11 mouse cellular contexts compared by ENCODE assay signal in genomic region chr6:49398365-49398764, GRCm38 (mm10). TPM values are rescaled to one million over a fixed set of nuclear protein-coding genes. Genes with fewer than 3 reads are reported as not detected.
A peak's percentile ranks its signal among the peaks of the same experiment; 100 is the strongest.
DNase-seq lines count a peak whose midpoint lies in the region; ATAC-seq and TF ChIP-seq lines count a peak whose summit lies in the region.
"Had no signal": no experiment of that assay in that cellular context is flagged by ENCODE, and none has a peak within 500 bp of the region (broad histone marks: within the 10 kb centered on the region; RNA-seq: fewer than 3 reads in every experiment).

No protein-coding gene starts in this region.

- DNase-seq in kidney, postnatal 0 days (ENCODE audit: low spot score): peak; percentile 88
- DNase-seq in kidney, postnatal 4 days: no peak
- DNase-seq in CH12.LX (ENCODE audit: extremely low read depth) (peak; percentile 50), ZHBTc4 (ENCODE audit: low read depth, low spot score) (peak; percentile 39)
- no peak for DNase-seq in urinary bladder, postnatal 14 days (ENCODE audit: low spot score)
- no peak for DNase-seq in left cerebral cortex, adult 18-20 months (ENCODE audit: low spot score in 2 of 2)
- DNase-seq: adrenal gland, adult 8-10 months had no signal

- TF ChIP-seq RAD21 in CH12.LX (IDR thresholded peaks at IDR 0.05; ENCODE audit: low read depth, low read length): peak; percentile 94

- TF ChIP-seq CTCF in kidney, postnatal 0 days (IDR thresholded peaks at IDR 0.05; ENCODE audit: low read depth): peak; percentile 75
- TF ChIP-seq CTCF in CH12.LX (conservative IDR thresholded peaks at IDR 0.05 in 1 of 2, IDR thresholded peaks at IDR 0.05 in 1 of 2; ENCODE audit: low read depth in 2 of 2, low read length in 2 of 2): peak in 1 of 2 experiments; percentile 82; a peak in 2 of 4 replicates

- TF ChIP-seq EP300 in CH12.LX (IDR thresholded peaks at IDR 0.05; ENCODE audit: low read length): no peak

- in situ Hi-C loops in CH12.LX (cut with MboI; ENCODE audit: low pct_ligation_motif_present, low pct_unique_long_range_greater_than_20kb, low sequenced_read_pairs): loop anchor here (10.0 kb wide), 2 partner anchors 144 to 394 kb away; no protein-coding TSS in a partner anchor

- dilution Hi-C loops in CH12.LX (cut with MboI; ENCODE audit: extremely low pct_ligation_motif_present, extremely low pct_unique_long_range_greater_than_20kb, low sequenced_read_pairs): no loop called here

- no peak overlapping the region for H3K9ac ChIP-seq in kidney, postnatal 0 days (ENCODE audit: low read depth, low read length)
- H3K9ac ChIP-seq in CH12.LX (ENCODE audit: insufficient read depth, low read depth): no peak overlapping the region
- H3K9ac ChIP-seq: heart, embryonic 15.5 days; midbrain, embryonic 12.5 days had no signal

- no peaks in the 10 kb centered on the region for H3K4me1 ChIP-seq in kidney, postnatal 0 days (replicated peaks; ENCODE audit: insufficient read depth, low read length)
- no peaks in the 10 kb centered on the region for H3K4me1 ChIP-seq in CH12.LX (ENCODE audit: control insufficient read depth in 1 of 2, insufficient read depth in 2 of 2)
- H3K4me1 ChIP-seq: heart, embryonic 15.5 days; midbrain, embryonic 12.5 days had no signal

- no peak for TF ChIP-seq POLR2A in CH12.LX (IDR thresholded peaks at IDR 0.05; ENCODE audit: low read depth, low read length)

- ATAC-seq in kidney, postnatal 0 days (replicated peaks; ENCODE audit: low FRiP score, low read depth): no peak
- ATAC-seq in megakaryocyte, adult 5-6 weeks (ENCODE audit: poor library complexity, severe bottlenecking): peak; percentile 43; the same call in 1 of the 2 replicates

- no peaks in the 10 kb centered on the region for H3K79me2 ChIP-seq in CH12.LX (replicated peaks; ENCODE audit: control insufficient read depth, extremely low read depth, insufficient read depth, poor library complexity, severe bottlenecking)

- no peaks in the 10 kb centered on the region for H3K36me3 ChIP-seq in kidney, postnatal 0 days (ENCODE audit: insufficient read depth, low read length)
- H3K36me3 ChIP-seq in CH12.LX (replicated peaks in 1 of 2; ENCODE audit: control insufficient read depth in 1 of 2, insufficient read depth in 1 of 2, low read length in 1 of 2): no peaks in the 10 kb centered on the region
- H3K36me3 ChIP-seq: heart, embryonic 15.5 days; midbrain, embryonic 12.5 days had no signal

- no peak overlapping the region for H3K27ac ChIP-seq in kidney, postnatal 0 days
- no peak overlapping the region for H3K27ac ChIP-seq in CH12.LX (ENCODE audit: insufficient read depth, low read depth)
- H3K27ac ChIP-seq: heart, embryonic 15.5 days; midbrain, embryonic 12.5 days had no signal

- H3K27me3 ChIP-seq in kidney, postnatal 0 days (ENCODE audit: insufficient read depth, low read length): no peaks in the 10 kb centered on the region
- no peaks in the 10 kb centered on the region for H3K27me3 ChIP-seq in CH12.LX (replicated peaks)
- H3K27me3 ChIP-seq: heart, embryonic 15.5 days; midbrain, embryonic 12.5 days had no signal

- H3K4me3 ChIP-seq in kidney, postnatal 0 days (replicated peaks; ENCODE audit: low read depth, low read length): no peak overlapping the region
- no peak overlapping the region for H3K4me3 ChIP-seq in CH12.LX (replicated peaks in 1 of 3; ENCODE audit: low read depth in 2 of 3, low read length in 2 of 3, poor library complexity in 1 of 3)
- H3K4me3 ChIP-seq: heart, embryonic 15.5 days; midbrain, embryonic 12.5 days had no signal

- H3K9me3 ChIP-seq in kidney, postnatal 0 days (replicated peaks; ENCODE audit: low read length): no peaks in the 10 kb centered on the region
- peaks cover 2% of the 10 kb centered on the region for H3K9me3 ChIP-seq in CH12.LX (replicated peaks; ENCODE audit: low read length)
- H3K9me3 ChIP-seq: heart, embryonic 15.5 days; midbrain, embryonic 12.5 days had no signal

- no peak overlapping the region for H3K4me2 ChIP-seq in kidney, postnatal 0 days (ENCODE audit: low read length)
- no peak overlapping the region for H3K4me2 ChIP-seq in CH12.LX (ENCODE audit: insufficient read depth, low read depth, poor library complexity, severe bottlenecking)
- H3K4me2 ChIP-seq: heart, embryonic 15.5 days; midbrain, embryonic 12.5 days had no signal

TF ChIP-seq in CH12.LX, 34 proteins besides CTCF, POLR2A, EP300 and RAD21:
- TF ChIP-seq ZC3H11A (IDR thresholded peaks at IDR 0.05; ENCODE audit: low read depth, low read length): peak; percentile 4; the same call in 1 of the 2 replicates
- peak; percentile 93 for TF ChIP-seq MYC (IDR thresholded peaks at IDR 0.05; ENCODE audit: low read depth, low read length)
- peak; percentile 63 for TF ChIP-seq SMC3 (IDR thresholded peaks at IDR 0.05; ENCODE audit: low read depth, low read length)
- TF ChIP-seq JUND (conservative IDR thresholded peaks at IDR 0.05; ENCODE audit: low read depth, low read length): 0 out of 2 replicates have a peak, but pooled peaks have one; percentile 12
- TF ChIP-seq ZNF384 (IDR thresholded peaks at IDR 0.05; ENCODE audit: low read depth, low read length): peak; percentile 77
- TF ChIP-seq KAT2A (IDR thresholded peaks at IDR 0.05; ENCODE audit: insufficient replicate concordance, low read length): no peak
- no peak for TF ChIP-seq PAX5 (IDR thresholded peaks at IDR 0.05; ENCODE audit: low read length)

RNA-seq across cellular contexts. Expression of gene Stk31, which starts 3.0 kb away (rescaled TPM):
- not detected in 2 replicates for polyA plus RNA-seq in kidney, postnatal 0 days (2015; fragmentation: Nextera tagmentation; extraction: Ambion mirVana)
- not detected in 2 replicates for total RNA-seq in CH12.LX (2012; rRNA removed)
- not detected in 2 replicates for total RNA-seq in CH12.LX (2014; rRNA removed)
- polyA plus RNA-seq in CH12.LX (2012; ENCODE audit: insufficient read length, low read depth): not detected in 2 replicates
- not detected in 2 replicates for total RNA-seq in megakaryocyte, adult 5-6 weeks (2015)
- not detected in 2 replicates for total RNA-seq in megakaryocyte, adult 5-6 weeks (2017)
- 1 to 10 TPM; 1.4 to 1.6 TPM for total RNA-seq in left cerebral cortex, adult 18-20 months (2021)
- polyA plus RNA-seq: midbrain, embryonic 12.5 days; small intestine, adult 2 months had no signal

RNA-seq across cellular contexts. Expression of gene Fam221a, which starts 30.8 kb away (rescaled TPM):
- 5.1 and 7.5 TPM in 2 replicates for polyA plus RNA-seq in kidney, postnatal 0 days (2015; fragmentation: Nextera tagmentation; extraction: Ambion mirVana)
- total RNA-seq in CH12.LX (2012; rRNA removed): not detected in 2 replicates
- total RNA-seq in CH12.LX (2014; rRNA removed): not detected in 2 replicates
- polyA plus RNA-seq in CH12.LX (2012; ENCODE audit: insufficient read length, low read depth): not detected in 2 replicates
- 7.2 and 9.4 TPM in 2 replicates for total RNA-seq in megakaryocyte, adult 5-6 weeks (2015)
- total RNA-seq in megakaryocyte, adult 5-6 weeks (2017): 0.53 and 2.0 TPM in 2 replicates
- total RNA-seq in left cerebral cortex, adult 18-20 months (2021): 1 to 10 TPM; 1.2 to 1.3 TPM

Comparison
In these comparisons a context has a peak if more than half of its experiments do, and no peak if none do; other contexts are left out.
1. DNase-seq: peak in kidney, postnatal 0 days (single experiment), CH12.LX (single experiment) and ZHBTc4 (single experiment); none in kidney, postnatal 4 days (0 of 2), urinary bladder, postnatal 14 days (single experiment) and left cerebral cortex, adult 18-20 months (0 of 2).